Mouse (Mus musculus) kidney, adult 2 months (tissue): Measurements from ENCODE around the gene Adamtsl3.

Experiments used
- CTCF ChIP-seq: fragments of 200-500 bp; conservative IDR thresholded peaks from 2 replicates; pipeline ENCODE4 v1.5.1; 2011; ENCODE audit warnings: low read depth, mild to moderate bottlenecking, control low read depth, low read length, moderate library complexity, mixed read lengths; ENCODE audit not compliant: insufficient read depth, insufficient read length
- POLR2A ChIP-seq: fragments of 200-500 bp; IDR thresholded peaks from one replicate; pipeline ENCODE4 v1.6.1; 2011; ENCODE audit warnings: low read depth, low read length, control low read depth

GRCm38 (mm10) chr7:82338532-82338931 lies 3.0 kb downstream of the Adamtsl3 start:
- TF ChIP-seq CTCF = no peak
- no peak for TF ChIP-seq POLR2A
